Mouse (Mus musculus) midbrain, embryonic 16.5 days (tissue): ENCODE measurements around the gene Vcpkmt. TPM values are rescaled to one million over a fixed set of nuclear protein-coding genes. Genes with fewer than 3 reads are reported as not detected.
"Not testable (repeated sequence)": the region's sequence is repeated elsewhere in the genome, so short reads cannot be mapped to it uniquely, and the experiment has no call there.

Source experiments
- ATAC-seq: fragments of 200-750 bp; cut with Nextera tagmentation; 2 replicates; pipeline ENCODE4 v1.8.0; 2017; ENCODE audit warnings: moderate TSS enrichment
- H3K27ac ChIP-seq: fragments of 300-500 bp; sonication (generic); 2 replicates; pipeline ENCODE4 v1.5.1; 2014; ENCODE audit warnings: mild to moderate bottlenecking, low read length, mixed read lengths
- H3K27me3 ChIP-seq: fragments of 300-500 bp; sonication (generic); 2 replicates; pipeline ENCODE4 v1.6.1; 2014; ENCODE audit warnings: low read depth, low read length, mixed read lengths; ENCODE audit not compliant: control insufficient read depth, insufficient read depth
- H3K36me3 ChIP-seq: fragments of 300-500 bp; sonication (generic); 2 replicates; pipeline ENCODE4 v1.6.1; 2014; ENCODE audit warnings: mild to moderate bottlenecking, low read length, moderate library complexity, mixed read lengths; ENCODE audit not compliant: control insufficient read depth, insufficient read depth
- H3K4me1 ChIP-seq: fragments of 300-500 bp; sonication (generic); 2 replicates; pipeline ENCODE4 v1.6.1; 2014; ENCODE audit warnings: mild to moderate bottlenecking, low read length, mixed read lengths; ENCODE audit not compliant: control insufficient read depth, insufficient read depth
- H3K4me2 ChIP-seq: fragments of 300-500 bp; sonication (generic); 2 replicates; pipeline ENCODE4 v1.6.1; 2014; ENCODE audit warnings: mild to moderate bottlenecking, low read length, mixed read lengths
- H3K4me3 ChIP-seq: fragments of 300-500 bp; sonication (generic); 2 replicates; pipeline ENCODE4 v1.5.1; 2014; ENCODE audit warnings: low read depth, mild to moderate bottlenecking, low read length, moderate library complexity, mixed read lengths
- H3K9ac ChIP-seq: fragments of 300-500 bp; sonication (generic); 2 replicates; pipeline ENCODE4 v1.6.1; 2014; ENCODE audit warnings: low read depth, low read length, mixed read lengths
- H3K9me3 ChIP-seq: fragments of 300-500 bp; sonication (generic); replicated peaks from 2 replicates; pipeline ENCODE4 v1.6.1; 2014; ENCODE audit warnings: mild to moderate bottlenecking, low read length, mixed read lengths; ENCODE audit not compliant: control insufficient read depth, poor library complexity, severe bottlenecking
- WGBS: fragments of 180-500 bp; shearing (Covaris S2); extraction: QIAGEN DNeasy Blood & Tissue Kit; methylation state at CpG from one replicate; pipeline ENCODE4 v1.1.7; 2014; 5-methylcytosine and 5-hydroxymethylcytosine counted together
- polyA plus RNA-seq: library from polyadenylated mRNA; unstranded; fragments of >200 nt; fragmentation: Nextera tagmentation; extraction: Ambion mirVana; gene quantifications from 2 replicates; pipeline ENCODE4 v1.2.1, GENCODE M21; 2015

Gene Vcpkmt
- polyA plus RNA-seq: 29.7 and 30.5 TPM in 2 replicates

DNA sequence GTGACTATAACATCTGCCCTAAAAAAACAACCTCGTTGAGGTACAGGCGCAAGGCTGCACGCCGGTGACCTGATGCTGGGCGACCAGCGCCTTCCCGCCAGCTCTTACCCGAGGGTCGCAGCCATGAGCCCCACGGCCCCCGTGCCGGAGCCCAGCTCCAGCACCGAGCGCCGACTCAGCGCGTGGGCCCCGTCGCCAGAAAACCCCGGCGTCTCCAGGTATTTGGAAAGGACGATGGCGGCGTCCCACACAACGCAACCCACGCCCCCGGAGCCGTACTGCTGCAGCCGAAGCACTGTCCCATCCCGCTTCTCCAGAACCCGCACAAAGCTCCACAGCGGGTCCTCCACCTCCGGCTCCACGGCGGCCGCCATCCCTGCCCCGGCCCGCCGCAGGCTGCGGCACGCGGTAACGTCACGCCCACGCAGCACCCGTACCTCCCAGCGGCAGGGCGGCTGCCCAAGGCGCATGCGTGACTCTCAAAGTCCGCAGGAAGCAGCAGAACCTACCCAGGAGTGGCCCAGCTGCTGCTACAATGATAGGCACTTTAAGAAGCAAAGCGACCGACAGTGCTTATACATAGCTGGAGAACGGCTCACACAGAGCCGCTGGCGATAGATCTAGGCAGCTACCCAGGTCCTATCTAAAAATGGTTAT lies at the start of gene Vcpkmt:
Gene Vcpkmt (minus strand): TSS at position 416 of the 657 bp plus-strand sequence.
- peaks cover 32% of the 10 kb centered on the region for H3K36me3 ChIP-seq
- peak; percentile 97 for ATAC-seq

DNA sequence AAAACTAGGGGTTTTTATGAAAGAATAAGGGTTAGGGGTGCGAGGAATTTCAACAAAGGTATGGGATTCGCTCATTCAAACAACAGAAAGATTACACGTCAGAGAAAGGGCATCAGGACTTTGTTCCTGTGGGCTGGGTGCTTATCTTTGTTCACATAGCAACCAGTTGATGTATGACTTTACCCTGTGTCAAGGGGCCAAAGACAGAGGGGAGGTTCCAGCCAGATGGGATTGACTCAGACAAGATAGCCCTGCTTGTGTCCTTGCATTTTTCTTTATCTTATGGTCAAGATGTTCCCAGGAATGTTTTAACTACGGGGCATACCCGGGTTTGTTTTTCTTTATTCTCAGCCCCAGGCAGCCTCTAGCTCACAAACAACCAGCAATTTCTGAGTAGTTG lies 35.8 kb upstream of the Vcpkmt start:
- ATAC-seq, H3K27me3 ChIP-seq, H3K36me3 ChIP-seq, H3K9ac ChIP-seq, H3K4me1 ChIP-seq, H3K4me3 ChIP-seq, H3K4me2 ChIP-seq, H3K9me3 ChIP-seq, H3K27ac ChIP-seq: not testable (repeated sequence)
- WGBS: 95% methylated on average over 5 of the region's 5 CpGs

More for the DNA sequence above, at the start of gene Vcpkmt:
- peaks cover 17% of the 10 kb centered on the region for H3K4me1 ChIP-seq
- no peaks in the 10 kb centered on the region for H3K9me3 ChIP-seq
- H3K27ac ChIP-seq: peak within 1 kb of the TSS; percentile 88
- H3K4me2 ChIP-seq: peak within 1 kb of the TSS; percentile 50
- no peaks in the 10 kb centered on the region for H3K27me3 ChIP-seq
- peak within 1 kb of the TSS; percentile 72 for H3K4me3 ChIP-seq
- WGBS: under 1% methylated on average over 56 of the region's 56 CpGs
- peak within 1 kb of the TSS; percentile 86 for H3K9ac ChIP-seq

DNA sequence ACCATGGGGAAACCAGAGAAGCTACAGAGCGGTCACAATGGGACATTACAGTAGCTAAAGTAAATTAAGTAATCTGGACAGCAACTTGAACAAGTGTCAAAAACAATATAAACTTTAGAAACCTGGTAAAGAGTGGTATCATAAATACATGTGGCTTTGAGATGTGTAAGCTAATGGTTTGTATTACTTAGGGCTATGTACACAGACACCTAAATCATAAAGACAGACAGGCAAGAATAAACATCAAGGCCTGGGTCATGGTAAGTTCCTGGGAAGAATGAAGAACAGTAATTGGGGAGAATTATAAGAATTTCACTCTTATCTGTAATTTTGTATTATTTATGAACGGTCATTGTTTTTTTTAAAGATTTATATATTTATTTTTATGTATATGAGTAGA lies 21.5 kb upstream of the Vcpkmt start:
- no peaks in the 10 kb centered on the region for H3K27me3 ChIP-seq
- WGBS: 93% methylated on average over 2 of the region's 2 CpGs
- no peak overlapping the region for H3K4me2 ChIP-seq
- no peak overlapping the region for H3K4me3 ChIP-seq
- no peak overlapping the region for H3K9ac ChIP-seq
- no peak for ATAC-seq
- H3K36me3 ChIP-seq: peaks cover 9% of the 10 kb centered on the region
- H3K27ac ChIP-seq: no peak overlapping the region
- H3K4me1 ChIP-seq: no peaks in the 10 kb centered on the region
- H3K9me3 ChIP-seq: no peaks in the 10 kb centered on the region

DNA sequence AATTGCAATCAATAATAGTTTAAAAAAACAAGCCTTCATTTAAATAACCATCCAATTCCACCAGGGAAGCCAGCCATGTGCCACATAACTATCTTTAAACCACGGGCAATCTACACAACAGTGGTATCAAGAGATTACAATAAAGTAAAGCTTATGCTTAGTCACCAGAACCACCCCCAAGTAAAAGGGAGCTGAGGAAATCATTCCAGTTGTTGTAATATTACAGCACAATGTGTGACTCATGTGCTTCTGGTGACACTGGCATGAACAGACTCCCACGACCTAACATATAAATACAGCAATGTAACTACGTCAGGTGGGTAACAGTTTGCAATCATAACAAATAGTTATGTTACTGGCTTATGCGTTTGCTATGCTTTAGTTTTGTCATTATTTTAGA lies 14.6 kb upstream of the Vcpkmt start:
- Histone ChIP-seq H3K4me1 (no peaks in the 10 kb centered on the region), H3K36me3 (peaks cover 7% of the 10 kb centered on the region; the same call in 1 of the 2 replicates), H3K9ac (no peak overlapping the region), H3K27me3 (no peaks in the 10 kb centered on the region), H3K9me3 (no peaks in the 10 kb centered on the region), H3K4me2 (no peak overlapping the region), H3K4me3 (no peak overlapping the region), H3K27ac (no peak overlapping the region)
- no peak for ATAC-seq
- 89% methylated on average over 4 of the region's 4 CpGs for WGBS

DNA sequence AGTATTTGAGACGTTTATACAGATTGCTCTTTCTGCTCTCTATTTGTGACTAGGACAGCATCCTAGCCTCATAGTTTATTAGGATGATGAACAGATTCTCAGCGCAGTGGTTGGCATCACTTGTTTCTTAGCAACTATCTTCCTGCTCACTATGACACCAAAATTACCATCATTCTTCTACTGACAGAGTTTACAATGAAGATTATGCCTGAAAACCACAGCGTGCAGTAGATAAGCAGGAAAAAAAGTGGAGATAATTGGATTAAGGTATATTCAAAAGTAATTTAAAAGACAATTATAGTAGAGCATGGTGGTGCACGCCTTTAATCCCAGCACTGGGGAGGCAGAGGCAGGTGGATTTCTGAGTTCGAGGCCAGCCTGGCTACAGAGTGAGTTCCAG lies 10.3 kb upstream of the Vcpkmt start:
- 78% methylated on average over 5 of the region's 5 CpGs for WGBS
- H3K36me3 ChIP-seq: peaks cover 8% of the 10 kb centered on the region
- H3K4me1 ChIP-seq: no peaks in the 10 kb centered on the region
- H3K4me3 ChIP-seq: no peak overlapping the region
- no peak overlapping the region for H3K9ac ChIP-seq
- H3K9me3 ChIP-seq: no peaks in the 10 kb centered on the region
- no peak overlapping the region for H3K27ac ChIP-seq
- no peak for ATAC-seq
- no peaks in the 10 kb centered on the region for H3K27me3 ChIP-seq
- H3K4me2 ChIP-seq: no peak overlapping the region

DNA sequence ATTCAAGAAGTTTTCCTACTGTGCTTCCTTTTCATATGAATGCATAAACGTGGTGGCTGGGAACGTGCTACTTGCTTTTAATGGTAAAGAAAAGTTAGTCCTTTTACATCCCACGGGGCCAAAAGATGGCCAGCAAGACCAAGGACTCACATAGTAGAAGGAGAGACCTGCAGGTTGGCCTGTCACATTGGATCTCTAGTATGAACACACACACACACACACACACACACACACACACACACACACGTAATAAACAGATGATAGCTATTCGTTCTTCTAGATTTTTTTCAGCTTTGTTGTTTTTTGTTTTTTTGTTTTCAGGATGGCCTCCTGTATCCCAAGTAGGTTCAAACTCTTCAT lies 422 bp upstream of the Vcpkmt start:
- Histone ChIP-seq H3K4me1 (peaks cover 17% of the 10 kb centered on the region), H3K9me3 (no peaks in the 10 kb centered on the region), H3K4me3 (peak overlapping the region; percentile 72), H3K9ac (peak overlapping the region; percentile 86; the same call in 1 of the 2 replicates), H3K4me2 (peak overlapping the region; percentile 50), H3K27ac (peak overlapping the region; percentile 88), H3K36me3 (peaks cover 28% of the 10 kb centered on the region), H3K27me3 (no peaks in the 10 kb centered on the region)
- 40% methylated on average over 5 of the region's 5 CpGs for WGBS
- peak; percentile 46; the same call in 1 of the 2 replicates for ATAC-seq

DNA sequence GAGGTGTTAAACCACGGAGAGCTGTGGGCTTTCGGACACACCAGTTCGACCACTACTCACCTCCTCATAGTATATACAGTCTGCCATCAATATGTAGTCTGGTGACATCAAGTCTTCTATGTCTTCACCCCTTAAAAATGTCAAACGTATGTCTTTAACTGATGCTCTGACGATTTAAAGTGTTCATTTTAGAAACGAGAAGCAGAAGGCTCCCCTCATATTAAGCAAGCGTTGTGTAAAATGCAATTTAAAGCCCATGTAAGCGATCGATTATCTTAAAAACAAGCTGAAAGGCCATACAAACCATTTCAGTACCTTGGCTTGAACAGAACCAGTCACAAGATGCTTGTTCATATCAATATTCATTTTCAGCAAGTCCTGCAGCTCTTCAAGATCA lies 614 bp downstream of the Vcpkmt start:
- peaks cover 34% of the 10 kb centered on the region for H3K36me3 ChIP-seq
- ATAC-seq: no peak
- peak overlapping the region; percentile 88 for H3K27ac ChIP-seq
- peak overlapping the region; percentile 72 for H3K4me3 ChIP-seq
- WGBS: 34% methylated on average over 9 of the region's 9 CpGs
- no peaks in the 10 kb centered on the region for H3K27me3 ChIP-seq
- H3K9ac ChIP-seq: peak overlapping the region; percentile 86
- H3K4me1 ChIP-seq: peaks cover 17% of the 10 kb centered on the region
- no peaks in the 10 kb centered on the region for H3K9me3 ChIP-seq
- H3K4me2 ChIP-seq: peak overlapping the region; percentile 50

DNA sequence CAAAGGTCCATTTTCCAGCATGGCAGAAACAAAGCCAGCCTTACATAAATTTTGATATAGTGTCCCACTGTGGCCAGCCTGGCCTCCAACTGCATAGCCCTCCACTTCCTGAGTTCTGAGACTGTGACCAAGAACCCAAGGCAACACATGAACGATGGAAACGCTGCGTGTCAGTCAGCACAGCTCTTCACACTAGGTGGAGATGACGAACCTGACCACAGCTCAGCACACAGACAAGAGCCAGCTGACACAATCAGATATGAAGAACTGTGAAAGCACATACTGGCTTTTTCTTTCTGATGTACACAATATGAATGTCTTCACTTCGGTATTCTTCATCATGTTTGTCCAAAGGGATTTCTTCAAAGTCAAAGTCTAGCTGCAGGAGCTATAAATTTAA lies 3.2 kb downstream of the Vcpkmt start:
- Histone ChIP-seq H3K9ac (no peak overlapping the region), H3K4me2 (no peak overlapping the region), H3K36me3 (peaks cover 18% of the 10 kb centered on the region), H3K27me3 (no peaks in the 10 kb centered on the region), H3K9me3 (no peaks in the 10 kb centered on the region), H3K27ac (no peak overlapping the region), H3K4me3 (no peak overlapping the region), H3K4me1 (peaks cover 19% of the 10 kb centered on the region)
- no peak for ATAC-seq
- 97% methylated on average over 5 of the region's 5 CpGs for WGBS

DNA sequence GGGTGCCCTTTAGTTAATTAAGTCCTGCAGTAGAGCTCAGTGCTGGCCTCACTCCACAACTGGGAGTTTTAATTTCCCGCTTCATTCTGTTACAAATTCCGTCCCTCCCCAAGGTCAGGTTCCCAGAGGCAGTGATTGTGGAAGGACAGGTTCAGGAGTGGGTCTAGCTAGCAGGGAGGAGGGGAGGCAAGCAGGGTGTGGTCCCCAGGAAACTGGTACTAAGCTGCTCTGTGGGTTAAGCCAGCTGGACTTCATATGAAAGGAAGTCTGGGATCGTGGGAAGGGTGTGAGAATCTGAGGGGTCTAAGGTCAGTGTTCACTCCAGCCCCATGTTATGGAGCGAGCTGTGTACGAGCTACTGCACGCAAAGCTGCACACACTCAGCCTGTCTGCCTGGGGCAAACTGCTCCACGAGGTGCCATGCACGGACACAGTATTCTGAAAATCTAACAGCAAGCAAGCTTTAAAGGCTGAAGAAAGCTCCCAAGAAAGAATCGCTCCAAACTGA lies 6.7 kb downstream of the Vcpkmt start:
- 0 out of 2 replicates have a peak, but pooled peaks have one; percentile 7 for ATAC-seq
- 87% methylated on average over 9 of the region's 9 CpGs for WGBS
- Histone ChIP-seq H3K9ac (no peak overlapping the region), H3K9me3 (no peaks in the 10 kb centered on the region), H3K4me1 (peaks cover 13% of the 10 kb centered on the region), H3K27ac (no peak overlapping the region), H3K27me3 (no peaks in the 10 kb centered on the region), H3K36me3 (peaks cover 15% of the 10 kb centered on the region), H3K4me2 (no peak overlapping the region), H3K4me3 (no peak overlapping the region)
